Mouse (Mus musculus): ENCODE measurements at regions not wholly inside any gene's neighbourhood (a gene's known extent, or its start where the extent isn't known, plus 50 kb on each side); places are given as distances from the start of the nearest gene placed in this dataset.

GRCm38 (mm10) chr4:78970751-78971150 lies 759.0 kb upstream of the Ptprd start:
- DNase-seq = no peak

DNA sequence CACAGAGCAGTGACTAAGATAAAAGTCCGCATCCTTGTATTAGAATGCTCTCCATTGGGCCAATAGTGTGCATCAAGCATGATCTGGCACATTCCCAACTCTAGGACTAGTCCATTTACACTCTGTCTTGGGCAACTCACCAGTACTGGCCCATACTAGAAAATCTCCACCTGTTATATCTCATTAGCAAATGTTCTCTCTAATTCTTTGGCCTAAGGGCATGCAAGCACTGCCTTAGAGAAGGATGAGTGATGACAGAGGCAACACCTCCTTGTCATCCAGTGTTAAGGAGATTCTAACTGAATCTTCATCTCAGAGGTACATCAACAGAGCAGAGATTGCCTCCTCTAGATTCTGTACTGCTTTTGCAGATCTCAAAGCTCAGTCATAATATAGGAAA lies 731.8 kb upstream of the Ptprd start:
- DNase-seq = no peak

- no peak for DNase-seq
Observed at GRCm38 (mm10) chr4:78927144-78927543, 715.4 kb upstream of the Ptprd start.

DNA sequence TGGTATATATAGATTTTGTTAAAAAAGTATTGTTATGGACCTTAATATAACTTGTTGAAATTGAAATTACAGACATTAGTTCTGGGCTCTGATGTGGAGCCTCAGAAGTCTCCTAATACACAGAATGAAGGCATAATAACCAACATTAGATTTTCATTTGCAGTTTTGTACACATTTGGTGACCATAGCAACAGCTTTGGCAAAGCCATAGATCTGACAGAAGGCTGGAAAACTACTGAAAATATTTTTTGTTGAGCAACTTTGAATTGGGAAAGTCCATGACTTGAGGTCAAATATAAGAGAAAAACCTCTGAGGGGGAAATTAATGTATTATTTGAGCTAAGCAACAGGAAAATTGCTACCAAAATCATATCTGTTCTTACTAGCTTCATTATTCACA lies 712.3 kb upstream of the Ptprd start:
- DNase-seq = peak; percentile 23

All from layer of hippocampus, adult 9-11 months (tissue).